Mouse (Mus musculus): Measurements from ENCODE around the gene Aim2. TPM values are rescaled to one million over a fixed set of nuclear protein-coding genes. Genes with fewer than 3 reads are reported as not detected.
A peak's percentile ranks its signal among the peaks of the same experiment; 100 is the strongest.
"Not testable (repeated sequence)": the region's sequence is repeated elsewhere in the genome, so short reads cannot be mapped to it uniquely, and the experiment has no call there.

Gene Aim2
- polyA plus RNA-seq (2016; fragmentation: Nextera tagmentation; extraction: Ambion mirVana) = 1.1 and 1.5 TPM in 2 replicates

DNA sequence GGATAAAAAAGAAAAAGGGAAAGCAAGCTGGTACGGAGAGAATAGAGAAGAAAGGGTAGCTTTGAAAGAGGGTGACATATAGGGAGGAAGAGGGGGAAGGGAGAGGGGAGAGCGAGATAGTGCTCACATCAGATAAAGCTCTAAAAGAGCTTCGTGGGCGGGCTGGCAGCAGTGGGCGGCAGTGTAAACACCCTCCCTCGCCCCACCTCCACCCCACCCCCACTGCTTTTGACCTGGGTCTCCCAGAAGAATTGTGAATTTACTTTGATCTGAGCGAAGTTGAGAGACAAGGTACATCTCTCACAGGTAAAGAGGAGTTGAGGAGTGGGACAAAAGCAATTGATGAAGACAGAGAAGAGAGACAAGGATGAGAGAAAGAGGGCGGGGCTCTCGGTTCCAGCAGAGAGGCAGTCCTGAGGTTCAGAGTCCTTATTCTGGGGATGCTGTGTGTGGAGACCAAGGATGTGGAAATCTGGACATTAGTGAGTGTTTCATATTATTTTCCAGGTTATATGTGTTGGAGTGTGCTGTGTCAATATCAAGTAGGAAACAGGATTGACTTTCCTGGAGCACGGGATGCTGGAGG, at the start of gene Aim2:
TSS of gene Aim2 (plus strand) at position 508 of the 586 bp plus-strand sequence.
- Histone ChIP-seq H3K27me3 (no peaks in the 10 kb centered on the region), H3K4me1 (replicated peaks) (peaks cover 7% of the 10 kb centered on the region; the same call in 1 of the 2 replicates), H3K36me3 (no peaks in the 10 kb centered on the region), H3K9ac (replicated peaks) (peak within 1 kb of the TSS; percentile 23; the same call in 1 of the 2 replicates), H3K4me3 (replicated peaks) (peak within 1 kb of the TSS; percentile 28), H3K27ac (no peak within 1 kb of the TSS), H3K4me2 (peak within 1 kb of the TSS; percentile 54), H3K9me3 (no peaks in the 10 kb centered on the region)
- 12% methylated on average over 10 of the region's 10 CpGs for WGBS
- peak; percentile 48; the same call in 1 of the 2 replicates for ATAC-seq (ENCODE audit: insufficient number of reproducible peaks, insufficient read depth, low FRiP score, low TSS enrichment, low read depth)

DNA sequence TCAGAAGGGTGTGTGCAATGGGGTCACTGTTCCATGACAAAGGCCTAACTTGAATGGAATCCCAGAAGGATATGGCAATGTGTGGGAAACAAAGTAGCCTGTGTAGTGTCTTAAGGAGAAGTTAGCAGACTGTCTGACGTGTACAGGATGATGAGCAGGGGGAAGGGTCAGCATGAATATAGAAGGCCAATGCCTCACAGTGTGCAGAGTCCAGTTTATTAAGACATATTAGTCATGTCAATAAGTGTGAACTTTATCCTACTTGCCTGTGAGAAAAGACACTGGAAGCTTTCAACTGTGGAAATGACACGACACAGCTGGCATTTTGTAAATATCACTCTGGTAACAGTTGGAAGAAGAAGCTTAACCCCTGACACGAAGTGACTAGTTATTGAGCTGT, 47.9 kb upstream of the Aim2 start:
- H3K4me1 ChIP-seq (replicated peaks); H3K4me2 ChIP-seq; H3K27ac ChIP-seq; ATAC-seq (ENCODE audit: insufficient number of reproducible peaks, insufficient read depth, low FRiP score, low TSS enrichment, low read depth); H3K4me3 ChIP-seq (replicated peaks); H3K27me3 ChIP-seq; H3K9me3 ChIP-seq; H3K9ac ChIP-seq (replicated peaks); H3K36me3 ChIP-seq: not testable (repeated sequence)
- 54% methylated on average over 3 of the region's 3 CpGs for WGBS

DNA sequence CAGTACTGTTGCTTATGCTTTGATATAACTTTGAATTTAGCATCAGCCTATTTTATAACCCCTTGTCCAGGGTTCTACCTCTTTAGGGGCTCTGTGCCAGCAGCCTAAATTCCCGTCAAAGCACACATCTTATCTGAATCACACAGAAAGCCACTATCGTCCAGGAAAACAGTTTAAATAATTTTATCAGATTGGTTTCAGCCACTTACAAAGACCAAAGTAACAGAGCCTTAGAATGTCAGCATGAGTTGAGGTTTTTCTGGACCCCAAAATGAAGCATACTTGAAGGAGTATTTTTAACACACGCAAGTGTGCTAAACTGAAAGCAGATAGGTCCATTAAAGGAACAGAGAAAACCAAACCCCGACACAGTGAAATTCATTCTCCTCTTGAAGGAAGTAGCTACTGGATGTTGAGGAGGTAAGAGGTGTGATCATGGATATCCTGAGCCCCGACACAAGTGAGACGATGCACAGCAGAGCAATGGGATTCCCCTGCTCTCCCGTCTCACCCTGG, 37.1 kb upstream of the Aim2 start:
- H3K27ac ChIP-seq; H3K9ac ChIP-seq (replicated peaks); ATAC-seq (ENCODE audit: insufficient number of reproducible peaks, insufficient read depth, low FRiP score, low TSS enrichment, low read depth); H3K9me3 ChIP-seq; H3K36me3 ChIP-seq; H3K27me3 ChIP-seq; H3K4me2 ChIP-seq; H3K4me3 ChIP-seq (replicated peaks); H3K4me1 ChIP-seq (replicated peaks): not testable (repeated sequence)
- WGBS = 83% methylated on average over 7 of the region's 7 CpGs

DNA sequence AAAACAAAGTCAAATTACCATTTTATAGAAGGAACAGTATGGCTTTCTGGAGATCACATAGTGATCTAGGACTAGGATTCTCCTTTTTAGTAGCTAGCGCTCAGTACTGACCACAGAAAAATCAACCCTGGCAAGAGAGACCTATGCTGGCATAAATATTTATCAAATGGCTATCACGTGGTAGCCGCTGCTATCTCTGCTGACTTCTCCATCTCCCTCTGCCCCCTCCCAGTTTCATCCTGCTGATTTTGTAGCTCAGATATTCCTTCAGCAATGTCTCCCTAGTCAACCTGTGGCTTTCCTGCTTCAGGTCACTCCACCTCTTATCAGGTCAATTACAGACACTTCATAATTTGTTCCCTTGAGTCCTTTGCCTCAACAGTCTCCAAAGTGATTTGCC, 35.0 kb upstream of the Aim2 start:
- Histone ChIP-seq H3K9me3 (no peaks in the 10 kb centered on the region), H3K27ac (no peak overlapping the region), H3K36me3 (no peaks in the 10 kb centered on the region), H3K4me2 (no peak overlapping the region), H3K4me1 (replicated peaks) (no peaks in the 10 kb centered on the region), H3K9ac (replicated peaks) (no peak overlapping the region), H3K27me3 (no peaks in the 10 kb centered on the region), H3K4me3 (replicated peaks) (no peak overlapping the region)
- ATAC-seq (ENCODE audit: insufficient number of reproducible peaks, insufficient read depth, low FRiP score, low TSS enrichment, low read depth) = no peak
- WGBS = 85% methylated on average over 3 of the region's 3 CpGs

DNA sequence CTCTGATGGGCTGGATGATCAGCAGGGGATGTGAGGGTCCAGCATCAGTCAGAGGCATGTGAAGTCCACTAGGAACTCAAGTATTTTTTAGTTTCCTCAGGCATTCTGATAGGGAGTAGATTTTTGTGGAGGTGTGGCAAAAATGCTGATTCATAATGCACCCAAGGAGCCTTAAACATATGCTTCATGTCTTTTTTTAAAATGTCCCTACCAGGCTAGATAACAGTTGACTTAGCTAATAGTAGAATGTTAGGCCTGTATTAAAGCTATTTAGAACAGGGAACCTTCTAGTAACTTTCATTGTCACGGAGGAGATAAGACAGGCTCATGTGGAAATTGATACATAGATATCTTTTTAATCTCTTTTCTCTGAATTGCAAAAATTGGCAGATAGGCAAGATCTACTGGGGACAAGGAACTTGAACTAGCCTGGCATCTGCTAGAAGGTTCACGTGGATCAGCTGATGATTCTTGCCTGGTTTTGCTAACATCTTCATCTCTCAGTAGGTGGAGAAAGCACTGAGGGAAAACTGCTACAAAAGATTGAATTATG, 32.7 kb upstream of the Aim2 start:
- Histone ChIP-seq H3K9ac (replicated peaks) (no peak overlapping the region), H3K4me1 (replicated peaks) (no peaks in the 10 kb centered on the region), H3K27ac (no peak overlapping the region), H3K4me2 (no peak overlapping the region), H3K9me3 (no peaks in the 10 kb centered on the region), H3K36me3 (no peaks in the 10 kb centered on the region), H3K4me3 (replicated peaks) (no peak overlapping the region), H3K27me3 (no peaks in the 10 kb centered on the region)
- WGBS = 86% methylated on average over 2 of the region's 2 CpGs
- no peak for ATAC-seq (ENCODE audit: insufficient number of reproducible peaks, insufficient read depth, low FRiP score, low TSS enrichment, low read depth)

DNA sequence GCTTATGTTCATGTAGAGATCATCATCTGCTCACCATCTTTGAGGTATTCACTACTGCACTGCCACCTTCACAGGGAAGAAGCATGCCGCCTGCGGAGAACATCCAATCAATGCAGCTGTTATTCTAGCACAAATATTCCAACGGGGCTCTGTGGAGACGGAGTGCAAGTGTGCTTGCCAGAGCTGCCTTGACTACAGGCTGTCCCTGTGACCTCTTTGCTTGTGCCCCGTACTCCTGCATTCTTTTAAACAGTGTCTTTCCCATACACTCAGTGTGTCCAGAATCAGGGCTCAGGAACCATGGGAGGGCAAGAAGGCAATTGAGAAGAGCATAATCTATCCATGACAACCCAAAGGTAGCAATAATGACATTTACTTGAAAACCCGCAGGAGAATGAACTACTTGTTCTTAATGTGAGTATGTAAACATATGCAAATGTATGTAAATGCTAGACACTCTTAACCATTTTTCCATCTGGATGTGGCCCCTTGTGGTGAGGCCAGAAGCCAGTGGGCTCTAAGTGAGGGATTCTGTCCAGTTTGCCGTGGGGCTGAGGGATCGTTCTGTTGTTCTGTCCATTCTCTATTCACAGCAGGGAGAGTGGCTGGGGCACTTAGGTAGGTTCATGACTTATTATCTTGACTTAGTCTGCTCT, 29.0 kb upstream of the Aim2 start:
- Histone ChIP-seq H3K4me1 (replicated peaks) (no peaks in the 10 kb centered on the region), H3K9ac (replicated peaks) (no peak overlapping the region), H3K27ac (no peak overlapping the region), H3K4me2 (no peak overlapping the region), H3K36me3 (no peaks in the 10 kb centered on the region), H3K9me3 (no peaks in the 10 kb centered on the region), H3K4me3 (replicated peaks) (no peak overlapping the region), H3K27me3 (no peaks in the 10 kb centered on the region)
- WGBS = 79% methylated on average over 8 of the region's 8 CpGs
- ATAC-seq (ENCODE audit: insufficient number of reproducible peaks, insufficient read depth, low FRiP score, low TSS enrichment, low read depth) = no peak

DNA sequence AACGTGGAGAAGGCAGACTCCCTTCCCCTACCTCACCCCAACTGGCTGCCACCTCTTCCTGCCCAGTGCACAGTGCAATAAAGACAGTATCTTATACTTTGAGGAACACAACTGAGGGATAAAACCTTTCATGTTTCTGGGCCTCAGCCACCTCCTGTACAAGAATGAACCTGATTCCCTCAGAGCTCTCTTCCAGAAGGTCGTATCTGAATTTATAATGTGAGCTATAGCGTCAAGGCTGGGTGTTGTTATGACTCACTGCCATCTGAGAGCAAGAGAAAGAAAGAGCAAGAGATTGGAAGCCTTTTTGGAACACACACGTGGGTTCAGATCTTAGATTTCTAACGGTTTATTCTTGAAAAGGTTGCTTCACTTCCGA, 28.4 kb upstream of the Aim2 start:
- H3K9me3 ChIP-seq = no peaks in the 10 kb centered on the region
- H3K4me2 ChIP-seq = no peak overlapping the region
- no peaks in the 10 kb centered on the region for H3K27me3 ChIP-seq
- H3K4me3 ChIP-seq (replicated peaks) = no peak overlapping the region
- no peak overlapping the region for H3K27ac ChIP-seq
- WGBS = 63% methylated on average over 6 of the region's 6 CpGs
- no peak overlapping the region for H3K9ac ChIP-seq (replicated peaks)
- H3K36me3 ChIP-seq = no peaks in the 10 kb centered on the region
- no peak for ATAC-seq (ENCODE audit: insufficient number of reproducible peaks, insufficient read depth, low FRiP score, low TSS enrichment, low read depth)
- no peaks in the 10 kb centered on the region for H3K4me1 ChIP-seq (replicated peaks)

DNA sequence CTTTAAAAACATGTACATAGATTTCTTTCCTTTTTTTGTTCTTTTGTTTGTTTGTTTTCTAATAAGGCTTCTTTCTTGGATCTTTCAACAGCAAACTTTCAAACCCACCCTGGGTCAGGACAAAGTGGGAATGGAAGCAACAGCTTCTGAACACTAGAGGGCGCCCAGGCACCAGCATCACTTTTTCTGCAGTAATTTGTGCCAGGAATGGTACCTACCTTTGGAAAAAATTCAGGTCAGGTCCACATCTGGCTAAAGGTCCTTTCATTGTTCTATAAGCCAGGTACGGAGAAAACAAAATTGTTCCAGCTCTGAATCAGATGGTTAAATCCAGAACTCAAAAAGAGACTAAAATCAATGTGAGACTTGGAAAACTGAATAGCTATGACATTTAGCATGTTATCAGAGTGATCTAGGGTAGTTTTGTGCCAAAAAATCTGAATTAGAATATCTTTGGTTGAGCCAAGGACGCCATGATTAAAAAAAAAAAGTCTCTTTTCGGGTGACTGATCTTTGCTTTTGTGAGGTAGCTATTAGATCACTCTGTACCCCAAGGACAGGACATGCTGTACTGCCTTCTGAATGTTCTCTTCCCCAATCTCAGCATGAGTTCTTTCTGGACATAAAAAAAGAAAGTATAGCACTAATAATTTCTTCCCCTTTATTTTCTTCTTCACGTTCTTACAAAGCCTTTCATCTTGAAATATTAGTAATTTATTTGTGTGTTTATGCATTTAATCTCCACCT, 26.7 kb upstream of the Aim2 start:
- Histone ChIP-seq H3K4me1 (replicated peaks) (no peaks in the 10 kb centered on the region), H3K4me2 (no peak overlapping the region), H3K27ac (no peak overlapping the region), H3K9me3 (no peaks in the 10 kb centered on the region), H3K4me3 (replicated peaks) (no peak overlapping the region), H3K36me3 (no peaks in the 10 kb centered on the region), H3K9ac (replicated peaks) (no peak overlapping the region), H3K27me3 (no peaks in the 10 kb centered on the region)
- WGBS = 36% methylated on average over 5 of the region's 5 CpGs
- no peak for ATAC-seq (ENCODE audit: insufficient number of reproducible peaks, insufficient read depth, low FRiP score, low TSS enrichment, low read depth)

DNA sequence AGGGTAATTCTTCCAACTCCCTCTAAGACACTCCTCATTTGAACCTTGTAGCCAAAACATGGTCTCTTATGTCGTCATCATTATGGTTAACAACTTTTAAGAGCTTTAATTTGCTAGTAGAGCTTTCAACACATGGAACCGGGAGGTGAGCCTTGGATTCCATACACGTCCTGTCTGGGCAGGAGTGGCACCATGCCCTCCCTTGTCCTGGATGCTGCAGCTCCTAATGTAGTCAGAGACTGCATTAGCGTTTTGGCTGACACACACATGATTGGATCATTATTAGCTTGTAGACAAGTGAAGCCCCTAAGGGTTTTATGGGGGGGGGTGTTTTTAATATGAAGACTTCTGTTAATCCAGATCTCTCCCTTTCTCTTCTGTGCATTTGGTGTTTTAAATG, 25.7 kb upstream of the Aim2 start:
- no peak overlapping the region for H3K27ac ChIP-seq
- no peaks in the 10 kb centered on the region for H3K27me3 ChIP-seq
- no peak for ATAC-seq (ENCODE audit: insufficient number of reproducible peaks, insufficient read depth, low FRiP score, low TSS enrichment, low read depth)
- H3K4me1 ChIP-seq (replicated peaks) = no peaks in the 10 kb centered on the region
- no peaks in the 10 kb centered on the region for H3K9me3 ChIP-seq
- no peak overlapping the region for H3K4me3 ChIP-seq (replicated peaks)
- H3K9ac ChIP-seq (replicated peaks) = no peak overlapping the region
- no peaks in the 10 kb centered on the region for H3K36me3 ChIP-seq
- no peak overlapping the region for H3K4me2 ChIP-seq
- WGBS = 58% methylated on average over 4 of the region's 4 CpGs

DNA sequence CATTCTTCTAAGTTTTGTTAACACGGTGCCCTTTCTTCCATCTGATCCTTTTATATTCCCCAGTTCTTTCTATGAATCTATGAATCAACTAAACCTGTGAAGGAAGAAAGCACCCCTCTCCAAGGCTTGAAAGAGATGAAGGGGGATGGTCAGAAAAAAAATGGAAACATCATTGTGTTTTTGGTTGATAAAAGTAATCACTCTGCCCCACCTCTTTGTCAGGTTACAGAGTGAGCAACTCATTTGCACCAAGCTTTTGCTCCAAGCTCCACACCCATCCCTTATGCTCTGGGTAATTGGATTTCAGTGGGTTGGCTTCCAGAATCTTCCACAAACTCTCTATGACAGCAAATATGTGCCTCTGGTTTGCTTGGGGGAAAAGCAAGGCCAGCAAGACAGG, 25.3 kb upstream of the Aim2 start:
- no peaks in the 10 kb centered on the region for H3K36me3 ChIP-seq
- H3K4me3 ChIP-seq (replicated peaks) = no peak overlapping the region
- H3K4me2 ChIP-seq = no peak overlapping the region
- H3K9ac ChIP-seq (replicated peaks) = no peak overlapping the region
- H3K9me3 ChIP-seq = no peaks in the 10 kb centered on the region
- WGBS = 82% methylated on average over 1 of the region's 1 CpGs
- H3K27ac ChIP-seq = no peak overlapping the region
- no peaks in the 10 kb centered on the region for H3K27me3 ChIP-seq
- no peak for ATAC-seq (ENCODE audit: insufficient number of reproducible peaks, insufficient read depth, low FRiP score, low TSS enrichment, low read depth)
- no peaks in the 10 kb centered on the region for H3K4me1 ChIP-seq (replicated peaks)

DNA sequence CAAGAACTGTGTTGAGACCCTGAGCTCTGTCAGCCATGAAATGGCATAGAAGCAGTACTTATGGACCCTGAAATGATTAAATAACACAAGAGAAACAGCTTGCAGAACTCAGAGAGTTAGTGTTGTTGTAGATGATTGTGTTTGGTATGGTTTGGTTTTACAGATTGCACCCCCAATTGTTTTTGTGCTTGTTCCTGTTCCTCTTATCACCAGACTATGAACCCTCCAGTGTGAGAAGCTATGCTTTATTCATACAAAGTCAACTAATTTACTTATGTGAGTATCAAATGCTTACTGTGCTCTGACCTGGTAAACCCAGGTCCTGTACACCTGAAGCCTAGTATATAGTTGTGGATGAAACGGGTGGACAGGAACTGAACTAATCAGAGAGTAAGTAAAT, 24.1 kb upstream of the Aim2 start:
- Histone ChIP-seq H3K27ac (no peak overlapping the region), H3K4me2 (no peak overlapping the region), H3K4me3 (replicated peaks) (no peak overlapping the region), H3K36me3 (no peaks in the 10 kb centered on the region), H3K9ac (replicated peaks) (no peak overlapping the region), H3K27me3 (no peaks in the 10 kb centered on the region), H3K4me1 (replicated peaks) (no peaks in the 10 kb centered on the region), H3K9me3 (no peaks in the 10 kb centered on the region)
- WGBS = 57% methylated on average over 1 of the region's 1 CpGs
- ATAC-seq (ENCODE audit: insufficient number of reproducible peaks, insufficient read depth, low FRiP score, low TSS enrichment, low read depth) = no peak

Data from limb, embryonic 12.5 days (tissue).